Mouse (Mus musculus) cerebellum, postnatal 25 days (tissue): ENCODE results near the gene Zfp609.

Experiments
- DNase-seq, 2 experiments: peaks; one replicate each; pipeline ENCODE4 v3.0.0; 2021; ENCODE audit warnings: mixed read lengths in 2 of 2

Gene Zfp609

DNA sequence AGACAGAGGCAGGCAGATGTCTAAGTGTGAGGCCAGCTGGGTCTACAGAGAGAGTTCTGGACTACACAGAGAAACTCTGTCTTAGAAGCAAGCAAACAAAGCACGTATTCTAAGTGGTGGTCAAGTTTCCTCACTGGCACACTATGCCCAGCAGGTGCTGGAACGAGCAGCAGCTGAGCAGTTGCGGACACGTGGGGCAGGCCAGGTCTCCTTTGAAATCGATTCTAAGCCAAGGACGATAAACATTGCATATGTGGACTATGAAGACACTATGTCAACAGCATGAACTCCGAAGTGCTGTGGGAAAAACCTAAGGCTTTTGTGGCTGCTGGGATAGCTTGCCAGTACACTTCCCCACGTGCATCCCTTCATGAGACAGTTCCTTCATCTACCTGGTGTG lies 67.4 kb downstream of the Zfp609 start:
- no peak for DNase-seq

DNA sequence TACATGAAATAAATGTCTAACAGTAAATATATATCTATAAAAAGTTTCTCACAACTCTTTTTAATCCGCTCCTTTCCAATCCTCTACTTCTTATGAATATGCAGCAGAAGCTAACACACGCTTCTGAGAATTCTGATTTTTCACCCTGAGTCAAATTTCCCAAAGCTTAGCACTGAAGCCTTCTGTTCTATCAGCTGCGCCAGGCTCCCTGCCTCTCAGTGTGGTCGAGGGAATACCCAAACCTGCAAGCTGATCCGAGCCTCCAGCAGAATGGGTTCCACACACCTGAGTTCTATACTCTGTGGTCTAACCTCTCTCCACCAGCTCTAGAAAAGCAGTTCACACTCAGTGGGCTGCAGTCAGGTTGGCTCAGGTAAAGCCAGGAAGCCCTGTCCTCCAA lies 68.1 kb downstream of the Zfp609 start:
- DNase-seq = peak; percentile 39 to 62

DNA sequence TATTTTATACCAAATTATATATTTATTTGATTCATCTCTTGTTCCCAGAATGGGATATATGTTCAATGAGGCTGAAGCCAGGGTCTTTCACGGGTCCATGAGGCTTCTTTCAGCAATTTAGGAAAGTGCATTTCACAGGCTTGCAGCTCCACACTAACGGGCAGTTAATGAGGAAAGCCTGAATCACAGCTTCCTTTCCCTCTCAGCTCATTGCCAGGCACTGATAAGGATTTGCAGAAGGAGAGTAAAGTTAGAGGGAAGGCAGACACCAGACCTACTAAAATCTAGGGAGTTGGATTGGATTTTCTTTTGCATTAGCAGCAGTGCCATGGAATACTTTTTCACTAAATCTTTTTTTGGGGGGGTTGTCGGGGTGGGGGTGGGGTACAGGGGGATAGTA lies 69.5 kb downstream of the Zfp609 start:
- no peak for DNase-seq

DNA sequence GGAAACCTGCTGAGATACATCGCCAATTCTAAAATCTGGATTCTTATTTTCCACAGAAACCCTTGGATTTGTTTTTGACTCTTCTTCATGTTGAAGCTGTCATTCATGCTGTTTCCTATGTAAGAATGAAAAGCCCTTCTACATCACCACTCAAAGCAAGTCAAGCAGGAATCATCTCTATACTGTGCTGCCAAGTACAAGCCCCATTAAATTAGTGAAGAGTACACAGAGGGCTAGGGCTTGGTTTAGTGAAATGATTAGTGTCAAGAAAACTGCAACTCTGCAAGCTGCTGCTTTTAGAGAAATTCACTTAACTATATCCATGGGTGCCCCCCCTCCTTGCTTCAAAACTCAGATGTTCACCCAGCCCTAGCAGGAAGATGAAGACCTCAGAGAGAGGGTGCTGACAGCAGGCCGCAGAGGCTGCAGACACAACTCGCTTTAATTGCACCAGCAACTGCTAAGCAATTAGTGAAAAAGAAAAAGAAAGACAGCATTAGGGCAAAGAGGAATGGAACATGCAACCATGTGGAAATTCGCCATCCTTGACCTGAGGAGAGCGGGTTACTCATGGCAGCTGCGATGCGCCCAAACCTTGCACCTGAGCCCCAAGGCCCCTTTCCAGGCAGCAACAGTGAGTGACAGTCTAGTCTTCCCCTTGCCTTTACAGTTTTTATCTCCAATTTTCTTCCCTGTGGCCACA lies 71.5 kb downstream of the Zfp609 start:
- no peak for DNase-seq

DNA sequence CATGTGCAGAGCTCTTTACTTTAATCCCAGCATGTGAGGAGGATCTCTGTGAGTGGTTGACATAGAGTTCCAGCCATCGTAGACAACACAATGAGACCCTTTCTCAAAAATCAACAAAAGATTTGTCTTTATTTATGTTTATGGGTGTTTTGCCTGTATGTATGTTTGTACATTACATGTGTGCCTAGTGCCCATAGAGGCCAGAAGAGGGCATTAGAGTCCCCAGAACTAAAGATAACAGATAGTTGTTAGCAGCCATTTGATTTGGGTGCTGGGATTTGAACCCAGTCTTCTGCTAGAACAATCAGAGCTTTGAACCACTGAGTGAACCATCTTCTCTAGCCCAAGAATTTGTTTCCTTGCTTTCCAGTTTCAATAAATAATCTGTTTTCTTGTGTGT lies 72.2 kb downstream of the Zfp609 start:
- no peak for DNase-seq

DNA sequence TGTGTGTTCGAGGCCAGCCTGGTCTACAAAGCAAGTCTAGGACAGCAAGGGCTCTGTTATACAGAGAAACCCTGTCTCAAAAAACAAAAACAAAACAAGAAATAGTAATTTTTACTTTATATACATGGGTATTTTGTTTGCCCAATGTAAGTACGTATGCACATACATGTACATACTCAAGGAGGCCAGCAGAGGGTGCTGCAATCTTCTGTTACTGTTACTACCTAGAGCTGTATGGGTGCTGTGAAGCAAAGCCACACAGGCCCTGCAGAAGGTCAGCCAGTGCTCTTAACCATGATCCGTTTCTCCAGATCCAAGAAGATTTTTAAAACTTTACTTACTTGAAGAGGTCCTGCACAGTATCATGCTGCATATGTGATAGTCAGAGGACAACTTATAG lies 74.7 kb downstream of the Zfp609 start:
- DNase-seq = no peak

DNA sequence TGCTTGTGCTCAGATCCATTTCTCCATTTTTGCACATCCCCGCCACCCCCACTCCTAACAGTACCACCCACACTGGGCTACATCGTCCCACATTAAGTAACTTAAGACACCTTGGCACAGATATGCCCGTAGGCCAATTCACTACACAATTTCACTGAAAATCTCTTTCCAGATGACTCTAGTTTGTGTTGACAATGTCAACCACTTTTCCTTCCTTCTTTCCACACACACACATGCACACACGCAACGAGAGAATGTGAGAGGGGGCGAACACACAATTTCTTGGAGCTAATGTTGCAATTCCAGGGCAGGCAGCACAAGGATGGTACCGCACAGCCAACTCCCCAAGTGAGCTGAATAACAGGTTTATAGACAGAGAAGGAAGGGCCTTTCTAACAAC lies 75.5 kb downstream of the Zfp609 start:
- no peak for DNase-seq

DNA sequence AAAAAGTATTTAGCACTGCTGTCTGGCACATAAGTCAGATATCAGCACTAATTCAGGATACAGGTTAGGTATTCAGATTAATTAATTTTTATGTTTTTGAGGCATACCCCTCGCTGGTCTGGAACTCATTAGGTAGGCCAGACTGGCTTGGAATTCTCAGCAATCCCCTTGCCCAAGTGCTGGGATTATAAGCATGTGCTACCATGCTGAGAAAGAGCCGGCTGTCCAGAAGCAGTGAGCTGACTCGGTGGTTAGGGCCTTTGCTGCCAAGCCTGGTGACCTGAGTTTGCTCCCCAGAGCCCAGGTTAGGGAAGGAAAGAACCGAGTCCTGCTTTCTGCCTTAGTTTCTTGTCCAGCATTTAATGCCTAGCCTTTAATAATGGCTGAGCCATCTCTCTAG lies 79.3 kb downstream of the Zfp609 start:
- peak in 1 of 2 experiments; percentile 49 for DNase-seq

DNA sequence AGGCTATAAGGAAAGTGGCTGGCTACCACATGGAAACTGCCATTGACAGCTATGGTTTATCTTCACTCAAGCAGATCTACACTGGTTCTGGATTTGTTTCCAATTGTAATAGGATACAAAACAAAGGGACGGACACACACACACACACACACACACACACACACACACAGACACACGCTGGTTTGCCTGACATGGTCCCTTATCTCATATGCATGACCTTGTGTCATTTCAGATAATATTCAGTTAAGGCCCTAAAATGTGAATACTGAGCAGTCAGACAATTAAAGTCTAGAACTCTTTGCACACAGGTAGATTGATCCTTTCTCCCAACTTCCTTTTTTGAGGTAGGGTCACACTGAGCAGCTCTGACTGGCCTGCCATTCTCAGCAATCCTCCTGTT lies 80.9 kb downstream of the Zfp609 start:
- no peak for DNase-seq

DNA sequence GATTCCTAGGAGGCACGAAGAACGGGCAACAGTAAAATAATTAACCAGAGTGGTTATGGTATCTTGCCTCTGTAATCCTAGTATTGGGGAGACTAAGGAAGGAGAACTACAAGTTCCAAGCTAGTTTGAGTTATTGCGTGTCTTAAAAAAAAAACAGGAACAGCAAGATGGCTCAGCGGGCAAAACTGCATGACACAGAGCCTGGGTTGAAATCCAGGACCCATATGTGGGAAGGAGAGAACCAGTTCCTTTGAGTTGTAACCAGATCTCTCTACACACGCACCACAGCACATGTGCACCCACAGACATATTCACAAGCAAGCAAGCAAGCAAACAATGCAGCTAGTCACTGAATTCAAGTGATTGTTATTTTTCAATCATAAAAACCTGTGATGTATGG lies 81.9 kb downstream of the Zfp609 start:
- no peak for DNase-seq

DNA sequence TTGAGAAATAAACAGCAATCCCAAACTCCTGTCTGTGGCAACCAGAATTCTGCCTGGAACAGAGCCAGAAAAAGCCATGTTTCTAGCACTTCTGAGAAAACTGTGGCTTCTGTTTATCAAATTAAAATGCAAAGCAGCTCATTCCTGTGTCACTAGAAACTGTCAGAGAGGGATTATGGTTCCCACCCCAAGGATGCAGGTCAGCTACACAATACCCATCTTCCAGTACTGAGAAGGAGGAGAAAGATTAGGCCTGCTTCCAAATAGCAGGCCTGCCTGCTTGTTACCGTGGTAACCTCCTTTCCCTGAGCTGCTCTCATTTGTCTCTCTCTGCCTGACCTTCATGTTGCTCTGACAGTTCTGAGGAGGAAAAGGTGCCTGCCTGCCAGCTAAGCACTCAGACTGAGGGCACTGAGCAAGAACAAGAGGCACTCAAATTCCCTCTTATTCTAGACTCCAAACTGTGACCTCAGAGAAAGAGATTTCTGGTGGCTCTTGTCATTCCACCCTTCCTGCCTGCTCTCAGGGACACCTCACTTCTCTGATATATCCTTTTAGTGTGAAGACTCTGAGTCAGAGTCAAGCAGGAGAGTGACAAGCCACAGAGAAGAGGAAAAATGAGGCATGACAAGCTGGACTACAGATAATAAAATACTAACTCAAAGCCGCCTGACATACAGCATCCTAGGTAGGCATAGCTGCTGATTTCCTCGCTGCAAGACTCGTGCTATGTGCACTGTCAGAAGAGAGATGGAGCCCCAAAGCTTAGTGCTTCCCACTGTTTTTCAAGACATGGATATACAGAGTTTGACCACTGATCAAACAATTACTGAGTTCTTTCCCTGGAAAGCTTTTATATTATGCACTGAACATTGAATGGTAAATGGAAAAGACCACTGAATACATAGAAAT lies 82.9 kb downstream of the Zfp609 start:
- DNase-seq = peak; percentile 71 to 73

DNA sequence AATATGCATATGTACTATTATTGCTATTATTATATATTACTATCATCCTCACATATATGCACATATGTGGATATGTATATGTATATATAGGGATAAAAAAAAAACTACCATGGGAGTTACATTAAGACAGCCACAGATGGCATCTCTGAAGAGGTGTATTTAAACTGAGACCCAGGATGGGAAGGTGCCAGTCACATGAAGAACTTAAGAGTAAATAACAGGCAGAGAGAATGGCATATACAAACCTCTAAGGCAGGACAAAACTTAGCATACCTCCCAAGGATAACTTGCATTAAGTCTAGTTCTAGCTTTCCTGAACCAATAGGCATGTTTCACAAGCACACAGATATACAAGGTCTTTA lies 83.6 kb downstream of the Zfp609 start:
- DNase-seq = no peak

DNA sequence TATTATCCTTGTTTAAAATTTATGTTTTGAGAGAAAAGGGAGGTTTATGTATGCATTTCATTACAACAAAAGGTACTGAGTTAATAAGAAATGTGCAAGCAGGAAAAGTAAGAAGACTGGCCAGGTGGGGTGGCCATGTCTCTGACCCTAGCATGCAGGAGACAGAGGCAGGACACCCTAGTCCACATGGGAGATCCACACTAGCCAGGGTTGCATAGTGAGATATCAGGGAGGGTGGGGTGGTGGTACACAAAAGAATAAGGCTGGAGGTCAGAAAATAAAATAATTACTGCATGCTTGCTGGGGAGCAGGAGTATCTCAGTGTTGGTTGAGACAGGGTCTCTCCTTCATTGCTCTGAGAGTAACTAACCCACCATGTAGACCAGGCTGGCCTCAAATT lies 84.0 kb downstream of the Zfp609 start:
- DNase-seq = no peak

DNA sequence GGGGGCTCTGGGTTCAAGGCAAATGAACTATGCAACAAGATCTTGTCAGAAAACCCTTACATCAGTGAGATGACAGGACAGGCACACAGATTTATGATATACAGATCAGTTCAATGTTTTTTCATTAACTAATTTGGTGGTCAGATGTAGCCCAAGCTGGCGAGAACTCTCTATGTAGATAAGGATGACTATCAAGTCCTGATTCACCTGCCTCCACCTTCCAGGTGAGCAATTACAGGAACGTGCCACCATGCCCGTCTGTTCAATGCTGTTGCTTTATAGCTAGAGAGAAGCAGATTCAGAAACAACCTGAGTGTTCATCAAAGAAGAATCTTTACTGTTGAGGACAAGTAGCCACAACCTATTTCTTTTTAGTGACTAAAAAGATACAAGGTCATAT lies 84.6 kb downstream of the Zfp609 start:
- no peak for DNase-seq

DNA sequence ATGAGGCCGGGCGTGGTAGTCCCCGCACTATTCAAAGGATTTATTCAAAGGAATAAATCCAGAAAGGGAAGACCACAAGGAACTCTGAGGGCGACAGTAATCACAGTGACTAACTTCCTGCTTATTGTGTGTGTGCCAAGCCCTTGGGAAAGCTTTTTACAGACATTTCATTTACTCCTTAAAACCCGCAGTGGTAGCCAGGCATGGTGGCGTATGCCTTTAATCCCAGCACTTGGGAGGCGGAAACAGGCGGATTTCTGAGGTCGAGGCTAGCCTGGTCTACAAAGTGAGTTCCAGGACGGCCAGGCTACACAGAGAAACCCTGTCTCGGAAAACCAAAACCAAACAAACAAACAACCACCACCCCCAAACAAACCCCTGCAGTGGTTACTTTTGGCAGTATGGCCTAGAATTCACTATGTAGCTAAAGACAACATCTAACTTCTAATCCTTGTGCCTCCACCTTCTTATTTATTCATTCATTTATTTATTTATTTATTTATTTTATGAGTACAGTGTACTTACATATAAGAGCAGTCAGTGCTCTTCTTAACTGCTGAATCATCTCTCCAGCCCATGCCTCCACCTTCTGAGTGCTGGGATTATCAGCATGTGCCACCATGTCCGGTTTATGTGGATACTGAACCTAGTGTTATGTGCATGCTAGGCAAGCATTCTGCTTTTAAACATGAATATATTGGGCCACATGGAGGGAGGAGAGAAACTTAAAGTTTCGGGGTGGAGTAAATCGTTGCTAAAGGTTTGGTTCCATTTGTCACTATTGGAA lies 86.1 kb downstream of the Zfp609 start:
- no peak for DNase-seq

DNA sequence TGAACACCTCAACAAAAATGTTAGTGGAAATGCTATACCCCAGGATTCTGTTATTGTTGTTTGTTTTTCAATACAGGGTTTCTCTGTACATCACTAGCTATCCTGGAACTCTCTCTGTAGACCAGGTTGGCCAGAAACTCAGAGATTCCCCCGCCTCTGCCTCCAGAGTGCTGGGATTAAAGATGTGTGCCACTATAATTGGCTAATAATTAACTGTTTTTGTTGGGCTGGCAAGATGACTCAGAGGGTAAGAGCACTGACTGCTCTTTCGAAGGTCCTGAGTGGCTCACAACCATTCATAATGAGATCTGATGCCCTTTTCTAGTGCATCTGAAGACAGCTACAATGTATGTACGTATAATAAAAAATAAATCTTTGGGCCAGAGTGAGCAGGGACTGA lies 92.4 kb downstream of the Zfp609 start:
- DNase-seq = no peak

DNA sequence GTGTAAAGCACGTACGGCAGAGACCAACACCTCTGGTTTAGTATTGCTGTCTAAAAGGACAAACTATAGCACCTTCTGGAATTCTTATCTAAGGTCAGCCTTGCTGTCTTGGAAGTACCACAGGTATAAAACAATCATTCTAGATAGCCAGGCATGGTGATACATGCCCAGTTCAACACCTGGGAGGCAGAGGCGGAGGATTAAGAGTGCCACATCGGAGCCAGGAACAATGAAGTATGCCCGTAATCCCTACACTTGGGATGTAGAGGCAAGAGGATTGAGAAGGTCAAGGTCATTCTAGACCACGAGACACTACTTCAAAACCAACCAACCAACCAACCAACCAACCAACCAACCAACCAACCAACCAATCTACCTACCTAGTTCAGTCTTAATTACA lies 98.8 kb downstream of the Zfp609 start:
- DNase-seq = no peak

DNA sequence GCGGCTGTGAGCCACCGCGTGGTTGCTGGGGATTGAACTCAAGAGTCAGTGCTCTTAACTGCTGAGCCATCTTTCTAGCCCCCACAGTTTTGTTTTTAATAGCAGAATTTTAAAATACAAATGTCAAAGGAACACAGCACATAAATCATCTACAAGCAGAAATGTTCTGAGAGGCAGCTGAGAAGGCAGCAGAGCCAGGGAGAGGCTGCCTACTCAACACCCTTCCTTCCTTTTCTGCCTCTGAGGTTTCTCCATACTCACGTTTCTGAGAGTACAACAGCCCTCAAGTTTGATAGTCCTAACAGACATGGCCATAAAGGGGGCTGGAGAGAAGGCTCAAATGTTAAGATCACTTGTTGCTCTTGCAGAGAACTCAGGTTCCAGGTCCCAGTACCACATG lies 99.9 kb downstream of the Zfp609 start:
- no peak for DNase-seq

DNA sequence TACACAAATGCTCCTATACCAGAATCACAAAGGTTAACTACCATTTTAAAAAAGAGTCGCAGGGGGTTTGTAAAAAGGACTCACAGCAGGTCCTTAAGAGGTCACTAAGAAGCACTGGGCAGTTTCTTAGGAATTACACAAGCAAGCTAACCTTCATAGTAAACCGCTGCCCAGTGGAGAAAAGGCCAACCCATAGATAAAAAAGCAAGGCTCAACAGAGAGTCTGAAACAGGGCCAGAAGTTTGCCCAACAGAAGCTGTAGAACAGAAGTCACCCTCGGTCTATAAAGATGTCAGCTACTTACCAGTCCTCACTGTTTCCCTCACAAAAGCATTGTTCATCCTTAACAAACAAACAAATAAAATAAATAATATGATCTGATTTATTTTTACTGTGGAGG lies 100.9 kb downstream of the Zfp609 start:
- DNase-seq = no peak

DNA sequence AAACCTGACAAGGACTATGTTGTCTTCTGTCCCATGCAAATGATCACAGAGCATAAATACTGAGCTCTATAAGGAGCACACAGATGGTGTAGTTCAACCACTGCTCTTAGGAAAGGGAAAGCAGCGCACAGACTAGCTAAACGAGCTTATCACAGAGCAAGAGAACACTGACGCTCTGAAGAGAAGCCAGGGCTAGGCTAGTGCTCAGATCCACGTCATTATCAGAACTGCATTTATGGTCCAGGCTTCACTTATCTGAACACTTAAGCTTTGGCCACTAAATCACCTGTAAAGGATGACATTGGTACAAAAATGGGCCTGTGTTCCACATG lies 102.1 kb downstream of the Zfp609 start:
- DNase-seq = no peak

DNA sequence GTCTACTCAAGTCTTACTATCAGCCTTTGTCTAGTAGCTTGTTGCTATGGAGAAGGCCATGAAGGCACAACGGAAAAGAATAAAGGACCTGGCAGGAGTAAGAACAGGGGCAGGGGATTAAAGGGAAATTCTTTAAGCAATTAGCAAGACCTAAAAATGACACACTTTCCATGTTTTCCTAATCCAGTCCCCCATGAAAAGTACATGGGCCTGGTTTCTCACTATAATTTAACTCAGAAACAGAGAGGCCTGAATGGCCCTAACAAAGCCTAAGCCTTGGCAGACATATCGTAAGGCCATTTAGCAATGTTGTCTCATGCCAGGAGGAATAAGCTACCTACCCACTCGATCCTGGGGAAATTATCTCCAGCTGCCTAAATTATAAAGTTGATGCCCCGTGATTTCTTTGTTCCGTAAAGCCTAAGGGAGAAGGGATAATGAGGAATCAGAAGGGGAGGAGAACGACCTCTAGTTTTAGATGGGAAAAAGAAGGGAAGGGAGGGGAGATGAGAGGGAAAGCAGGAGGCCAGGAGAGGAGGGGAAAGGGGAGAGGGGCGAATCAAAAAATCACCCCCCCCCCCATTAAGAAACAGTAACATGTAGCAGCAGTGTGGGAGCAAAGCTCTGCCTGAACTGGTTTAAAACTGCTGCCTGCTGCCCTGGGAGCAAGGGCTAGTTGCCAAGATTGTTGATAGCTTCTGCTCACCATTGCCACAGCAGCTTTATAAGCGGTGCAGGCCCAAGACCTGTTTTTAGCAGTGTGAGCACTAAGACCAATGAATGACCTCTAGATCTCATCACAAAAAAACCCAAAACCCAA lies 102.7 kb downstream of the Zfp609 start:
- peak; percentile 55 to 75 for DNase-seq

DNA sequence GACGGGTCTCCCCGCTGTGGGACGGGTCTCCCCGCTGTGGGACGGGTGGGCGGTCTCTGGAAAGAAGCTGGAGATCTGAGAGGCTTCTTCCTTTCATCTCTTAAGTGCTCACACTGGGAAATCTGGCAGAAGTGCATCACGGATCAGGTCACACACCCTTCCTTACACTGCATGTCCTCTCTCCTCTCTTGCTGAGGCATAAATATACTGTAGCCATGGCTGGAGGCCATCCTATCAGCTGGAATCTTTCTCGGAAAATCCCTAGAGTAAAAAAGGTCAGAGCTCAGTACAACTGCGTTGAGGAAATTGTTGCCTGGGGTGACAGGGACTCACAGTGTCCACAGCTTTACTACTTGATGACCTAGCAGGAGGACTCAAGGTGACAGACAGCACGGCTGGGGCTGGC lies 106.2 kb downstream of the Zfp609 start:
- no peak for DNase-seq

DNA sequence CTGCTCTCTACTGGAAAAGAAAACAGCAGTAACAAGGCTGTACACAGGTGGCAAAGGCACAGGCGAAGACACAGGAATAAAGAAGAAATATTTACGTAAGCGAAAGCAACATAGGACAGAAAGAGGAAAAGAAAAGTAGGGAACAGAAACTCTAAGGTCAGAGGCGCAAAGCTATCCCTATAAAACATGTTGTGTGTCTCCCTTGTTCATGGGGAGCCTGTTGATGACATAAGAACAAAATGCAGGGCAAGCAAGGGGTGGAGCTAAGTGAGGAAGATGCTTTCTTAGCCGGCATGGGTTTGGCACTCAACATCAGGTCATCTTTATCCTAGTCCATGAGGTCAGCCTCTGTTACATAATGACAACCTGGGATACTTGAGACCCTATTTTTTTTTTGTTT lies 109.2 kb downstream of the Zfp609 start:
- DNase-seq = no peak
